In genomic region chr11:26636239-26636638, GRCm38 (mm10) we compare ENCODE assay signal across 50 mouse cellular contexts. TPM values are rescaled to one million over a fixed set of nuclear protein-coding genes. Genes with fewer than 3 reads are reported as not detected.
"Had no signal": no experiment of that assay in that cellular context is flagged by ENCODE, and none has a peak within 500 bp of the region (broad histone marks: within the 10 kb centered on the region; RNA-seq: fewer than 3 reads in every experiment).

No protein-coding gene starts in this region.

- H3K4me2 ChIP-seq: heart, embryonic 11.5 days; heart, embryonic 12.5 days; heart, embryonic 13.5 days; heart, embryonic 15.5 days; hindbrain, embryonic 12.5 days; hindbrain, embryonic 13.5 days; hindbrain, embryonic 14.5 days; hindbrain, embryonic 15.5 days; intestine, embryonic 15.5 days; kidney, embryonic 15.5 days had no signal

- H3K27me3 ChIP-seq: heart, embryonic 12.5 days; heart, embryonic 13.5 days; heart, embryonic 15.5 days; hindbrain, embryonic 12.5 days; hindbrain, embryonic 13.5 days; hindbrain, embryonic 15.5 days; intestine, embryonic 15.5 days; kidney, embryonic 15.5 days had no signal

- H3K4me3 ChIP-seq: heart, embryonic 10.5 days; heart, embryonic 12.5 days; heart, embryonic 13.5 days; heart, embryonic 15.5 days; hindbrain, embryonic 10.5 days; hindbrain, embryonic 12.5 days; hindbrain, embryonic 13.5 days; hindbrain, embryonic 15.5 days; intestine, embryonic 15.5 days; kidney, embryonic 15.5 days; layer of hippocampus, adult 2 months; left cerebral cortex, adult 2 months had no signal

- H3K36me3 ChIP-seq: heart, embryonic 10.5 days; heart, embryonic 12.5 days; heart, embryonic 13.5 days; heart, embryonic 15.5 days; hindbrain, embryonic 10.5 days; hindbrain, embryonic 12.5 days; hindbrain, embryonic 13.5 days; hindbrain, embryonic 15.5 days; intestine, embryonic 15.5 days; kidney, embryonic 15.5 days had no signal

- H3K9me3 ChIP-seq: heart, embryonic 10.5 days; heart, embryonic 12.5 days; heart, embryonic 13.5 days; heart, embryonic 15.5 days; hindbrain, embryonic 10.5 days; hindbrain, embryonic 12.5 days; hindbrain, embryonic 13.5 days; hindbrain, embryonic 15.5 days; intestine, embryonic 15.5 days; kidney, embryonic 15.5 days had no signal

- ATAC-seq: hindbrain, embryonic 16.5 days; hindbrain, postnatal 0 days; inflammation-experienced regulatory T-cells, adult 6 months; intestine, embryonic 15.5 days; intestine, embryonic 16.5 days; intestine, postnatal 0 days had no signal

- H3K4me1 ChIP-seq: heart, embryonic 10.5 days; heart, embryonic 12.5 days; heart, embryonic 13.5 days; heart, embryonic 15.5 days; hindbrain, embryonic 10.5 days; hindbrain, embryonic 12.5 days; hindbrain, embryonic 13.5 days; hindbrain, embryonic 15.5 days; intestine, embryonic 15.5 days; kidney, embryonic 15.5 days had no signal

- H3K9ac ChIP-seq: heart, embryonic 12.5 days; heart, embryonic 13.5 days; heart, embryonic 15.5 days; hindbrain, embryonic 12.5 days; hindbrain, embryonic 13.5 days; hindbrain, embryonic 14.5 days; hindbrain, embryonic 15.5 days; intestine, embryonic 15.5 days; kidney, embryonic 15.5 days had no signal

- DNase-seq: heart, postnatal 10 days; heart, postnatal 14 days; heart, postnatal 36 days; heart, postnatal 4 days; kidney, adult 11 months; kidney, adult 18-20 months; kidney, adult 2 months; kidney, adult 8-10 months; kidney, adult 9 months; kidney, postnatal 10 days; kidney, postnatal 14 days; kidney, postnatal 25 days; kidney, postnatal 36 days; kidney, postnatal 4 days; layer of hippocampus, adult 9-11 months; layer of hippocampus, postnatal 36 days had no signal

- H3K27ac ChIP-seq: heart, embryonic 10.5 days; heart, embryonic 13.5 days; heart, embryonic 15.5 days; hindbrain, embryonic 10.5 days; hindbrain, embryonic 12.5 days; hindbrain, embryonic 13.5 days; hindbrain, embryonic 14.5 days; hindbrain, embryonic 15.5 days; hindbrain, postnatal 0 days; intestine, embryonic 15.5 days; kidney, embryonic 15.5 days; kidney, postnatal 0 days; layer of hippocampus, adult 2 months; left cerebral cortex, adult 2 months had no signal

RNA-seq across cellular contexts. Expression of gene Gm6899, which starts 43.2 kb away (rescaled TPM):
- total RNA-seq: heart, postnatal 10 days; heart, postnatal 14 days; heart, postnatal 25 days; heart, postnatal 36 days; heart, postnatal 4 days; hematopoietic stem cell, adult 5-6 weeks; hindbrain, postnatal 0 days; layer of hippocampus, adult 18-20 months; layer of hippocampus, adult 2 months; layer of hippocampus, adult 8-10 months; layer of hippocampus, postnatal 10 days; layer of hippocampus, postnatal 14 days; layer of hippocampus, postnatal 25 days; layer of hippocampus, postnatal 36 days; left cerebral cortex, adult 18-20 months; left cerebral cortex, adult 2 months; left cerebral cortex, adult 8-10 months had no signal
- polyA plus RNA-seq: heart, embryonic 10.5 days; heart, embryonic 11.5 days; heart, embryonic 12.5 days; heart, embryonic 14.5 days; heart, embryonic 15.5 days; heart, embryonic 16.5 days; heart, postnatal 0 days; hindbrain, embryonic 10.5 days; hindbrain, embryonic 12.5 days; hindbrain, embryonic 13.5 days; hindbrain, embryonic 14.5 days; hindbrain, embryonic 15.5 days; hindbrain, embryonic 16.5 days; hindbrain, postnatal 0 days; inflammation-experienced regulatory T-cells, adult 6 months; intestine, embryonic 14.5 days; intestine, embryonic 15.5 days; intestine, embryonic 16.5 days; kidney, adult 2 months; kidney, embryonic 15.5 days; large intestine, adult 2 months had no signal
